Mouse (Mus musculus) liver (tissue): ENCODE results near the gene Apoa1.
A peak's percentile ranks its signal among the peaks of the same experiment; 100 is the strongest.

Experiments used
- DNase-seq: peaks from one replicate; pipeline ENCODE4 v3.0.0-alpha.2; 2020; ENCODE audit warnings: mixed read lengths

Gene Apoa1

GRCm38 (mm10) chr9:46216744-46217470 is 11.5 kb upstream of the Apoa1 start:
- DNase-seq: peak; percentile 49

DNA sequence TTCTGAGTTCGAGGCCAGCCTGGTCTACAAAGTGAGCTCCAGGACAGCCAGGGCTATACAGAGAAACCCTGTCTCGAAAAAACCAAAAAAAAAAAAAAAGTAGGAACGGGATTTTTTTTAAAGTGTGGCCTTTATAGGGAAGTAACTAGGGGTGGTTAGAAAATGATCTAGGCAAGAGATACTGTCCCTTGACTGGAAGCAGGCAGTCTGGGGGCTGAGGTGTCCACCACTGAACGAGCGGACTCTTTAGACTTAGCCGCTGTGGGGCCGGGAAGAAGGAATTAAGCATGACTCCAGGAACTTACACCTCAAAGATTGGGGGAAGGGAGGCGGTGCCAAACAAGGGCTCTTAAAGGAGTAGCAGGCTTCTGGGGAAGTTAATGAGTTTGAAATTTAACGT is 10.2 kb upstream of the Apoa1 start:
- DNase-seq: no peak

DNA sequence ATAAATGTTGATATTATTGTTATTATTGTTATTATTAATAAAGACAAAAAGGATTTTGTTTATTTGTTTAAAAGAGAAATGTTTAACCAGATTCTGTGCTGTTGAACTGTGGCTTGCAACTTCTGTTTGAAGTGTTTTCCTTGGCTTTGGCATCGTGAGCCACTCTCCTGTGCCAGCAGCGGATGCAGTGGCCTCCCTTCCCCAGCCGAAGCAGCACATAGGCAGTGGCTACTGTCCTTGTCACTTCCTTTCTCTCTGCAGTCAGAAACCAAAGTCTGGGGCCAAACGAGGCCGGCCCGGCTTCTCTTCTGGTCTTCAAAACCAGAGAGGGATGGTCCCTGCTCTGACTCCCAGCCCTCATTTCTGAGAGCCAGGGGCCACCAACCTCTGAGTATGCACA is 5.3 kb upstream of the Apoa1 start:
- no peak for DNase-seq

DNA sequence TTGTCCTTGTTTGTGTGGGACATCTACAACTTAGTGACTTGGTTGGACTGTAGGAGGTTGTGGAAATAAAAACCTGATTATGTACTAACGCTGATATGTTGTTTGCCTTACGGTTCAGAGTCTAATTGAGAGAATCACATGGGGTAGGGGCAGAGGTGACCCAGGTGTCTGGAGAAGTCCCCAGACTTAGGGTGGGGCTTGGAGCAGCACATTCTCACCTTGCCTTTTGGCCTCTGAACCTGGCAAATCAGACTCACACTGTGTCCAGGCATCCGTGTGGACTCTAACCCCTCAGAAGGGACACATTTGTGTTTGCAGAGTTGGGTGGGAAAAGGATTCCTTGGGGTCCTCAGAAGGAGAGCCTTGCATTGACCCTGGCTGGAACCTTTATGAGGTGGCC is 4.3 kb upstream of the Apoa1 start:
- DNase-seq: no peak

DNA sequence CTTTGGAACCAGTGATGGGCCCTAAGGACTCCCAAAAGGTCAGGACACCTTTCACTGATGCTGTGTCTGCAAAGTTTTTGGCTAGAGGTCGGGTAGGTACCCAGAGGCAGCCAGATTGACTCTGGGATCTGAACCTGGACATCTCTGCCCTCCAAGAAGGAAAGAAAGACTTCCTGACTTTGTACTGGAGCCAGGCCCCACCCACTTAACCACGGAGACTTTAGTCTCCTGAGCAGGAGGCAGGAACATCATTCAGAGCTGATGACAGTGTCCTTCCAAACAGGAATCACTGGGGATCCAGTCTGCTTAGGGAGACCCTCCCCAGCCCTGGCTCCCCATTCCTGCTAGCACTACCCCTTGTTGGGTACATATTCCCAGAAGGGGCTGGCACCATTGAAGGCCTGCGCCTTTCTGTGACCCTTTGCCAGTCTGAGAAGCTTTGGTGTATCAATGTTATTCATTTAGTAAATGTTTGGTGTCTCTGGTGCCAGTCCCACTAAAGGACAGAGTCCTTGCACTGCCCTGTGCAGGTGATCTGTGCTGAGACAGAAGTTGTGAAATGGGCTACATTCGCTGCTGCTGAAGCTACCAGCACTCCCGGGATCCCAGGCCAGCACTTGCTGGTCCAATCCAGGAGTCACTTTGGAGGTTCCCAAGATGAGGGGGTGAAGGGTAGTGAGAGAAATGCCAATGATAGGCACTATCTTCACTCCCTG is 3.3 kb upstream of the Apoa1 start:
- no peak for DNase-seq

DNA sequence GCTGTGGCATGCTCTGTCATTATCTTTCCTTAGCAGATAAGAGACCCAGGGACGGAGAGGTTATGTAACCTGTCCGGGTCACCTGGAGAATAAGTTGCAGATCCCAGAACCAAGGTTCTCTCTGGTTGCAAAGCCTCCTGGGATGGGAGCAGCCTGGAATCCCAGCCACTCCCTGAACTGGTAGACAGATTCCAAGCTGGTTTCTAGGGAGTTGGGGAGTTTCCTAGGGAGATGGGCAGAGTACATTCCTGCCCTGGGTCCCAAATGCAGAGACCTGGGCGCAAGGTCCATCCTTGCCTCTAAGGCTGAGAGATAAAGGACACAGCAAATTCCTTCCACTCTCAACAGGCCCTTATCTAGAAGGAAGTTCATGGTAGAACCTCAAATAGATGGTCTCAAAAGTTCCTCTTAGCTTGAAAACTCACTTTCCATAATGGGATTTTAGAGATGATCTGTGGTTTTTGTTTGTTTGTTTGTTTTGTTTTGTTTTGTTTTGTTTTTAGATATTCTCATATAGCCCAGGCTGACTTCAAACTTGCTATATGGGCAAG is 1.2 kb upstream of the Apoa1 start:
- no peak for DNase-seq

GRCm38 (mm10) chr9:46229573-46230449 is 1.4 kb downstream of the Apoa1 start:
- DNase-seq: peak; percentile 78

GRCm38 (mm10) chr9:46230450-46230975 is 2.1 kb downstream of the Apoa1 start:
- no peak for DNase-seq

DNA sequence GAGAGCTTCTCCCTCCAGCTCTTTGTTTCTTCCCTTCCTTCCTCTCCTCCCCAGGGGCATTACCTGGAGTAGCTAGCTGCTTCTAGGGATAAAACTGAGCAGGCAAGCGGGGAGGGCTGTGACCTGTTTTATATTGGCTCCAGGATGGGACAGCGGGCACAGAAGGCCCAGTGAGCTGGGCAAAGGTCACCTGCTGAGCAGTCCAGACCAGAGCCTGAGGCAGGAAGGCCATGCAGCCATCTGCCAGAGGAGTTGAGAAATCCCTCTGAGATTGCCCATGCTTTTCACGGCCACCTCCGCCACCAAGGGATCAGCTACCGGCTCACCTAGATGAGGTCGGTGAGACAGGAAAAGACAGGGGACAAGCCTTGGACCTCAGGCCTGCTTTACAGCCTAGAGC is 6.8 kb downstream of the Apoa1 start:
- no peak for DNase-seq

DNA sequence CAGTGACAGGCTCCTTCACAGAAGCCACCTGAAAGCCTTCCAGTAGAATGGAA is 7.0 kb downstream of the Apoa1 start, which contains the start of gene Apoc3:
Gene Apoc3 (minus strand): TSS at position 41 of the 53 bp plus-strand sequence.
- no peak for DNase-seq

DNA sequence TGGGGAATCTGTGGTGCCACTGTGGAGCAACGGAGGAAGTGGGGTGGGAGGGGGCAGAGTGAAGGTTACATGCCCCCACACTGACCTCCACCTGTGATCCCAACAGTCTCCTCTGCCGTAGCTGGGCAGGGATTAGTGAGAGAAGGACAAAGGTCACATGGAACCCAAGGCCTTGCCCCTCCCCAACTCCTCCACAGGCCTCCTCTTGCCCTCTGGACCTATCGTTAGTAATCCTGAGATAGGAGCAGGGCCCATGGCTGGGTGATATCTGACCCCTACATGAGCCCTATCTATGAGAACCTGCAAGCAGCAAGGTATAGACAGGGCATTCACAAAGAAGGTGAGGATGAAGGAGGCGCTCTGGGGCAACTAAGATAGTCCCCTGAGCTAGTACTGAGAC is 7.3 kb downstream of the Apoa1 start:
- no peak for DNase-seq

DNA sequence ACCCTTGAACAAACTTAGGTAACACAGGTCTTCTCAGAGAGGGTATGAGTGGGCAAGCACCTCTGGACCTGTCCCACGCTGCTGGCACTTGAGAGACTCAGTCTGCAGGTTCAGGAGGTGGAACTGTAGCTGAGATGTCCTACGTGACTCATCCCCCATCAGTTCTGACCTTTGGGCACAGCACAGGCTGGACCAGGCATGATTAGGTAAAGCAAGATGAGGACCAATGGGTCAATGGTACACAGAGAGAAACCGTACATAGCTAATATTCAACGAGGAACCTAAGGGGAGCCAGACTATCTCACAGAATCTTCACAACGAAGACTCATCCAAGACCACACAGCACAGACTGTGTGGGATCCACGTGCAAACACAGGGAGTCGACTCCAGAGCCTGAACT is 10.5 kb downstream of the Apoa1 start:
- DNase-seq: no peak

DNA sequence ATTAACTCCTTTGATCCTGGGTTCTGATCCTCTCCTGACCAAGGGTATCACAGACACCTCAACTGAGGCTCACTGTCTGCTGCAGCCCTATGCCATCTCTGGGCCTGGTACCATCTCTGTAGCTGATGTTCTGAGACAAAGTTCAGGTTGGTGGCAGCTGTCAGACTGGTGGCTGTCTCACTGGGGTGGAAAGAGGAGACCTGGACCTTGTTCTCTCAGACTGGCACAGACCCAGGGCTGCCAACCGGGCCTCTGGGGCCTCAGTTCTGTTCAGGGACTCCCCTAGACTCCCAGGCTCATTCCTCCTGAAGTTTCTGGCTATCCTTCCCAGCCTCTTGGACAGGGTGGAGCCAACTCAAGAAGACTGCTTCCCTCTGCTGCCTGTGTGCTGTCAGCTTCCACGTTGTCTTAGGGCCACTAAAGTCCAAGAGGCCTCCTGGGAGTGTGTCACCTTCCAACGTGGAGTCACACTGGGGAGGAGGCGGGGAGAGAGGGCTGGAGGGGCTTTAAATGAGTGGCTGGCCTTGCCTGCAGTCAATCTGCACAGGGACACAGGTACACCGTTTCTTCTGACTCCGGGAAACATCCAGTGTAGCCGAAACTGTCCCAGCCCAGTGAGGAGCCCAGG is 12.3 kb downstream of the Apoa1 start, which contains the start of gene Apoa4:
Gene Apoa4 (plus strand): TSS at position 171 of the 628 bp plus-strand sequence.
- no peak for DNase-seq

DNA sequence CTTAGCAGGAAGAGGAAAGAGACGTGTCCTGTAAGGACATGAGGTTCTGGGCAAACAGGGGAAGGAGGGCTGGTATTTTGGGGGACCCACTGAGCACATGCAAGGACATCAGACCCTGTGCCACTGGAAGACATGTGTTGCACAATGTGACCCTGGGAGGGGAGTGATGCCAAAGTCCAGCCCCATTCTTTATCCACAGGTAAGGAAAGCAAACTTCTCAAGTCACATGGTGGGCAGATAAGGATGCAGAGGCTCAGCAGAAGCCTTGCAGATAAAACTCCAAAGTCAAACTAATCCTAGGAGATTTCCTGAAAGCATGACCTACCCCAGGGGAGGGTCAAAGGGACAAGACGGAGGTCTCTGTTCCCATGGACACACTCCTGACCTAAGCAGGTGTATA is 13.4 kb downstream of the Apoa1 start:
- no peak for DNase-seq

- DNase-seq: no peak
These were observed 14.7 kb downstream of the Apoa1 start for GRCm38 (mm10) chr9:46243122-46243521.

DNA sequence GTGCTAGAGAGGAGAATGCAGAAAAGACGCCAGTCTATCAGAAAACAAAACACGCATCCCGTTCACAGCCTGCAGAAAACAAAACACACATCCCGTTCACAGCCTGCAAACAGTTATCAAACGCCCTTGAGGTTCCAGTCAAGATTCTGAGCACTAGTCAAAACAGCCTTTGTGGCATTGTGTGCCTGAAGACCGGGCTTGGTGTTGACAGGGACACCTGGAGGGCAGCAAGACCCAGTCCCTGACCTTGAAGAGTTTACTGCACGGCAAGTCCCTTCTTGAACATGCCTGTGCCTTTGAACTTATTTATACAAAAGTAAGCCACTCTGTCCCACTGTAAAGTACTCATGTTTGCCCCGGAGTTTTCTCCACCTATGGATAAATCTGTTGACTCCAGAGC is 15.2 kb downstream of the Apoa1 start:
- no peak for DNase-seq

DNA sequence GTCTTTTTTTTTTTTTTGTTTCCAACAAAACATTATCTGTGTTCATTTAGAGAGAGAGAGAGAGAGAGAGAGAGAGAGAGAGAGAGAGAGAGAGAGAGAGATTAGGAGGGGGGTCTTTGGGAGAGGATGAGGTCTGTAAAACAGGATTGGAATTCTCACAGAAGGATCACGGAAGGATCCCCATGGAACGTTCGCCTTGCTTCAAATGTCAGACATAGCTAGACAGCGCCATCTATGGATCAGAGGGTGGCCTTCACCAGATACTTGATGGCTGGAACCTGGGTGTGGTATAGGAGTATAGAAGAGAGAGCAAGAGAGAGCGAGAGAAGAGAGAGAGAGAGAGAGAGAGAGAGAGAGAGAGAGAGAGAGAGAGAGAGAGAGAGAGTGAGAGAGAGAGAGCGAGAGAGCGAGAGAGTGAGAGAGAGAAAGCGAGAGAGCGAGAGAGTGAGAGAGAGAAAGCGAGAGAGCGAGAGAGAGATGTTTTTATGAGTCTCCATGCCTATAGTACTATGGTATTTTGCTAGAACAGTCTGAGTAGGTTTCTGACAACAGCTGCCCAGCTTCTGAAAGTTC is 18.5 kb downstream of the Apoa1 start:
- DNase-seq: peak; percentile 68

DNA sequence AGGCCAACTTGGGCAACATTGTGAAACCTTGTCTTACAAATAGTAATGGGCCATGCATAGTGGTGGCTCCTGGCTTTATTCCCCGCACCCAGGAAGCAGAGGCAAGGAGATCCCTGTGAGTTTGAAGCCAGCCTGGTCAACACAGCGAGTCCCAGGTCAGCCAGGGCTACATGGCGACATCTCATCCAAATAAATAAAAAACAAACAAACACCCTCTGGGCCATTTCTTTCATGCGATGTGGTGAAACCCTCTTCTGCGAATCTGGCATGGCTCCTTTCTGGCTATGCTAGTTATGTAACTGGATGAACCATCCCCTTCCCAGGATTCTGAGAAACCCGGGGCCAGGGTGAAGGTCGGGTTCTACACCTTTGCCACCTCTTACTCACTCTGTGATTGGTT is 27.8 kb downstream of the Apoa1 start:
- no peak for DNase-seq

GRCm38 (mm10) chr9:46256658-46257385 is 28.4 kb downstream of the Apoa1 start:
- no peak for DNase-seq

DNA sequence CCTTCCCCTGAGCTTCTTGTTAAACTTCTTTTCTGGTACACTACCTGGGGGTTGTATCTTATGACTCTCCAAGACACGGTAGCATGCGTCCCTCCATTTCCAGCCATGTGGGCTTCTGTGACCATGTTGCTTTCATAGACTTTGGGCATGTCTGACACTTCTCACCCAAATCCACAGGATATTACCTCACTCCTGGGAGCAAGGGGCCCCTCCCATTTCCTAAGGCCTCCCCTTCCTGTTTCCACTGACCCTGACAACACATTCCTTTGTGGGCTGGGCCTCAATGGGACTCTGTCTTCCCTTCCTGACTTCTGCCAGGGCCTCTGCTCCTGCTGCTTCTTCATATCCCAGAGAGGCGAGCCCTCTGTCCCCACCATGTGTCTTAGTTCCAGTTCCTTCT is 29.2 kb downstream of the Apoa1 start:
- DNase-seq: peak; percentile 16

- no peak for DNase-seq
These were observed 30.7 kb downstream of the Apoa1 start for GRCm38 (mm10) chr9:46259111-46259510.

- DNase-seq: no peak
These were observed 32.8 kb downstream of the Apoa1 start for GRCm38 (mm10) chr9:46261131-46261530.
